Mouse (Mus musculus): ENCODE measurements at regions not wholly inside any gene's neighbourhood (a gene's known extent, or its start where the extent isn't known, plus 50 kb on each side); places are given as distances from the start of the nearest gene placed in this dataset.
A peak's percentile ranks its signal among the peaks of the same experiment; 100 is the strongest.

- no peak for DNase-seq (ENCODE audit: low spot score in 2 of 2)
These were observed 590.0 kb upstream of the Nr3c2 start for GRCm38 (mm10) chr8:76309200-76309599.

GRCm38 (mm10) chr8:76328540-76328939, 570.7 kb upstream of the Nr3c2 start:
- no peak for DNase-seq (ENCODE audit: low spot score in 2 of 2)

DNA sequence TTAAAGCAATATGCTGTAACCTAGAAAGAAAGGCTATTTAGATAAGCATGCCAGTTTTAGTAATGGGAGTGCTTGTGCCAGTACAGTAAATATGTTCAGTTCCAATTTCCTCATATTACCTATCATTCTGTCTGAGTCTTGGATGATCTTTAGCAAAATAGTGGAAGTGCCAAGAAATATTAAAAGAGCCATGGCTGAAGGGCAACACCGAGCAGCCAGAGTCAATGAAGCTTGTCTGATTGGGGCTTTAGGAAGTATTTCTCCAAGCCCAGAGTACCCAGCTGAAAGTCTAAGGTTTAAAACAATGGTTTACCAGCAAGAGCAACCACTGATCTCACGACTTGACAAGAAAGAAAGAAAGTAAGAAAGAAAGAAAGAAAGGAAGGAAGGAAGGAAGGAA, 556.2 kb upstream of the Nr3c2 start:
- no peak for DNase-seq (ENCODE audit: low spot score in 2 of 2)

DNA sequence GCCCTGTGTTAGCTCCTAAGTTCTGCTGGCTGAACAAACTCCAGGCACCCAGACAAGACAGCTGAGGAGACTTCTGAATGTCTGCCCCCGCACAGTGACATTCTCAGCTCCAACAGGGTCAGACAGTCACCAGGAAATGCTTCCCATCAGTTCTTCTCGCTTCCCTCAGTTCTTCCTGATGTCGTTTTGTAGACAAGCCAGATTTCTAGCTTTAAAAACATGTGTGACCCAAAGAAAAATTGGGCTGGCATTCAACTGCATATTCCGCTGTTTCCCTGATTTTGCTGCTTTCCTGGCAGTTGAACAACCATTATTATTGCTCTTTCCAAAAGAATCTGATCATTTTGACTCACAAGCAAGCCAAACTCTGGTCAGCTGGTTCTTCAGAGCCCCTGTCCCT, 553.1 kb upstream of the Nr3c2 start:
- no peak for DNase-seq (ENCODE audit: low spot score in 2 of 2)

DNA sequence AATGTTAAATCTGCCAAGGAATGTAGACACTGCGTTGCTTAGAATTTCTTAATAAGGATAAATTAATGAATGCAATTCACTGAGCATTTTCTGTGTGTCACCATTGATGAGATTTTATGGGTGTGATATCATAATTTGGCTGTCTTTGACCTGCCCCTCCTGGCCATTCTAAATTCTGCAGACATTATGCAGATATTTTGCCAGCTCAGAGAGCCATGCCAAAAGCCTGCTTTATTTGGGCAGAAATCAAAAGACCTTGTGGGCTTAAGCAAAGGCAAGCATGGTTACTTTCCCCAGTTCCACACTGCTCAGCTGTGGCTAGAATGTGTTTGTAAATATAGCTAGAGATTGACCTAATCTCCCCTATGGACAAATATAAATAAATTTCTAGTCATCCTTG, 552.4 kb upstream of the Nr3c2 start:
- peak in 1 of 2 experiments; percentile 5 for DNase-seq (ENCODE audit: low spot score in 2 of 2)

- DNase-seq (ENCODE audit: low spot score in 2 of 2): no peak
These were observed 524.9 kb upstream of the Nr3c2 start for GRCm38 (mm10) chr8:76374314-76374713.

GRCm38 (mm10) chr8:76377711-76378110, 521.5 kb upstream of the Nr3c2 start:
- DNase-seq (ENCODE audit: low spot score in 2 of 2): no peak

- no peak for DNase-seq (ENCODE audit: low spot score in 2 of 2)
These were observed 517.6 kb upstream of the Nr3c2 start for GRCm38 (mm10) chr8:76381643-76382042.

DNA sequence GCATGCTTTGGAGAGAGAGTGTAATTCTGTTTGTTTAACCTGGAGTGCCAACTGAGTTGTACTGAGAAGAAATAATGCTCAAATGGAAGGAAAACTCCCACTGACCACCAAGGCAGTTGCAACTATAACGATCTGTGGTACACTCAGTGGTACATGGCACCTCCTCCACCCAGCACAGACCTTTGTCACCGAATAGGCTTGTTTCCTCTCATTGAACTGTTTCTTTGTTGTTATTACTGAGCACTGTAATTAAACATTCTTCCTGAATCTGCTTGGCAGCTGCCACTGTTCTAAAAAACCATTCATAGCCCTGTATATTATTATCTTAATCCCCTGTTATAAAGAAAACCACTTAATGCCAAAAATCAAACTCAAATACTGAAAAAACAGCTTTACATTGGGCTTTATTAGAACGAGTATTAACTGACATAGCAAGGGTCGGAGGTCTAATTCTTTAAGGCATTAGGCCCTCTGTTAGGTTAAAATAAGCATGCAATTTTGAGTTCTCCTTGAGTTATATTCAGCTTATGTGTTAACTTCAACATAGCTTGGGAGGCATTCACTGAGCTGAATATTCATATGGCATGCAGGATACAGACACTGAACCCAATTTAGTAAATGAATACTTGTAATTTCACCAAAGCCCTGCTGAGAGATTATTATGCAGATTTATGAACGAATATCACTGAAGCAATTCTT, 515.5 kb upstream of the Nr3c2 start:
- DNase-seq (ENCODE audit: low spot score in 2 of 2): no peak

DNA sequence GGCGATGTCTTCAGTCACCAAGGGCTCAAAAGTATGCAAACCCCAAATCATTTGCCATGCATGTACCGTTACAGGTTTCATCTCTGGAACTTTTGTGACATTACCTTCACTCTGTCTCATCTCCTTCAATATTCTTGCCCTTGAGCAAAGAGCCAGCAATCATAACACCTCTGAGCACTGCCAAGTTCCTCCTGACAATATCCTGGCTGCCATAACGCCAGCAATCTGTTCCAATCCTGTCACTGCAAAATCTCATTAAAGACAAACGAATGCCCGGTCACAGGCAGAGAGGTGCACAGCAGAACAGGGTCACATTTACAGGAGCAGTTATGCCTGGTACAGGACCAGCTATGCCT, 515.0 kb upstream of the Nr3c2 start:
- peak in 1 of 2 experiments; percentile 27 for DNase-seq (ENCODE audit: low spot score in 2 of 2)

DNA sequence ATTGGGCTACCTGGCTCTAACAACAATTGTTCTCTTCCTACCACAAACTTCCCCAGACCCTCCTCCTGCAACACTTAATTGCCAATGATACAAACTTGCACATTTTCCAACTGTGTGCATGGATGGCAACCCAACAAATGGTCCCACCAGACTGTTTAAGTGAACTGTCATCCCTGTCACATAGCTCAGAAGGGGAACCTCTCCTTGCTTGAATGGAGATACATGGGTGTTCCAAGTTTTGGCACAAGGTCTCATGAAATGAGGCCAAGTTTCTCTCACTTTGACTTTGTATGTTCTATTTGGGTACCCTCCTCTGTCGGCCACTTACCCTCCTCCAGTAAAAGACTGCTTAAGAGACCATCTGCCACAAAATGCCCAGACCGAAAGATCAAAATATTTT, 507.2 kb upstream of the Nr3c2 start:
- DNase-seq (ENCODE audit: low spot score in 2 of 2): no peak

DNA sequence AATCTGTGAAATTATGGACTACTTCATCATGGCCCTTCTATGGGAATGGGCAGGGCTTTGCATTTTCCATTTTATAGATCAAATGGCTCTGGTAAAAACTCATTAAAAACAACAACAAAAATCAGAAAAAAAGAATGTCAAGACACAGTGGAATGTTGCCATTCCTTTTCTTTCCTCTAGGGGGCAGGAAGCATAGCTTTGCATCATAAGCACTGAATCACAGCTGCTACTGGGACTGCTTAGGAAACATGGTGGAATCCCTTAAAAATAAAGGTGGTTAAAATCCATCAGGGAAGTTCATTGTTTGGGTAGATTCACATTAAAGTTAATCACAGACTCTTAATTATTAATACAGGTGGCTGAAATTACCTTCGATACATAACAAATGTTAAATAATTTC, 476.8 kb upstream of the Nr3c2 start:
- no peak for DNase-seq (ENCODE audit: low spot score in 2 of 2)

GRCm38 (mm10) chr8:76422861-76423532, 476.2 kb upstream of the Nr3c2 start:
- no peak for DNase-seq (ENCODE audit: low spot score in 2 of 2)

- DNase-seq (ENCODE audit: low spot score in 2 of 2): peak; percentile 3 to 14
These were observed 469.4 kb upstream of the Nr3c2 start for GRCm38 (mm10) chr8:76429818-76430217.

- DNase-seq (ENCODE audit: low spot score in 2 of 2): no peak
These were observed 466.4 kb upstream of the Nr3c2 start for GRCm38 (mm10) chr8:76432813-76433212.

GRCm38 (mm10) chr8:76437951-76438350, 461.3 kb upstream of the Nr3c2 start:
- DNase-seq (ENCODE audit: low spot score in 2 of 2): no peak

DNA sequence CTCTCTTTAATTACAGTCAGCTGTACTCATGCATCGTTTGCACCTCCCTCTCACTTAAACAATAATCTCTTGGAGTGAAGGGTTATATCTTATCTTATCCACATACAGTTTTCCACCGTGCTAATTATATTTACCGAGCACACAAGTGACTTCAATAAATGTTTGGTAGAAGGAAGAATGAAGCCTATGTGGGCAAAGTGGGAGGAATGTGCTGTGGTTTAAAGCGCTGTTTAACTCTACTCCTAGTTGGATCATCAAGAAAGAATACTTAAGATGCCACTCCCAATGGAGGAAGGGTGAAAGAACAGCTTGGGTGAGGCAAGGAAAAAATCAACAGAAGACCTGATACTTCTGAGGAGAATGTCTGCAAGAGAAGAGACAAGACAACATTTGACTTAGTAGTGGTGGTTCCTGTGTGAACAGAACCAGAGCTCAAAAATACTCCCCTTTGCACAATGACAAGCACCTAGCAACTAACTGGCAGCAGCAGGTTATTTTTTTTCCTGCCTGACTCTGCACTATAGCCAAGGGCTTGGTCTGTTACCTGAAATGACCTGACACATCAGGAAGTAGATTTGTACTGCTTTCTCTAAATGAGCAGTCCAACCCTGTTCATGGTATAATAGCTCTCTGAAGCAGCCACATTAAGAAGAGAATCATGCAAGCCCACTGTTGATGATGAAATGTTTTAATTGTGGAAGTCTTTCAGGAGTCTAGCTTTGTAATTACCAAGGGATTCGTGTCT, 424.6 kb upstream of the Nr3c2 start:
- DNase-seq (ENCODE audit: low spot score in 2 of 2): no peak

GRCm38 (mm10) chr8:76478966-76479365, 420.3 kb upstream of the Nr3c2 start:
- DNase-seq (ENCODE audit: low spot score in 2 of 2): no peak

GRCm38 (mm10) chr8:76503621-76504020, 395.6 kb upstream of the Nr3c2 start:
- DNase-seq (ENCODE audit: low spot score in 2 of 2): no peak

DNA sequence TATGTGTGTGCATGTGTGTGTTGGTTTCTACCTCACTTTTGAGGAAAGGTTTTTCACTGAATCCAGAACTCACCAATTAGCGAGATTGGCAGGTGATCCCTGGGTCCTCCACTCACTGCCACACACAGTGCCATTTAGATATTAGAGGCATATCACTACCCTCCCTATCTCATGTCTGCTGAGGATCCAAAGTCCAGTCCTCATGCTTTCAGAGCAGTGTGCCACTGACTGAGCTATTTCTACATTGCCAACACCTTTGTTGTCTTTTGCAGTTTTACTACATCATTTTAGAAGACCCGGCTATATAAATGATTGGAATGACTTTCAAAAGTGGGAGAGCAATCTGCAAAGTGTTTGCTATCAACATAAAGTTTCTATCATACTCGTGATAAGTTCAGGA, 392.0 kb upstream of the Nr3c2 start:
- DNase-seq (ENCODE audit: low spot score in 2 of 2): no peak

GRCm38 (mm10) chr8:76509201-76509600, 390.0 kb upstream of the Nr3c2 start:
- no peak for DNase-seq (ENCODE audit: low spot score in 2 of 2)

- DNase-seq (ENCODE audit: low spot score in 2 of 2): no peak
These were observed 385.1 kb upstream of the Nr3c2 start for GRCm38 (mm10) chr8:76514132-76514531.
